Mouse (Mus musculus) neural tube, embryonic 13.5 days (tissue): ENCODE data around the gene Tamm41. TPM values are rescaled to one million over a fixed set of nuclear protein-coding genes. Genes with fewer than 3 reads are reported as not detected.

ENCODE experiments used
- ATAC-seq: fragments of 200-750 bp; cut with Nextera tagmentation; 2 replicates; pipeline ENCODE4 v1.8.0; 2017; ENCODE audit warnings: low read depth, mild to moderate bottlenecking, moderate TSS enrichment, moderate library complexity
- H3K27ac ChIP-seq: fragments of 300-500 bp; sonication (generic); replicated peaks from 2 replicates; pipeline ENCODE4 v1.5.1; 2015; ENCODE audit warnings: moderate library complexity, mild to moderate bottlenecking, inconsistent platforms
- H3K27me3 ChIP-seq: fragments of 300-500 bp; sonication (generic); 2 replicates; pipeline ENCODE4 v1.6.1; 2015; ENCODE audit warnings: mild to moderate bottlenecking, inconsistent platforms
- H3K36me3 ChIP-seq: fragments of 300-500 bp; sonication (generic); 2 replicates; pipeline ENCODE4 v1.6.1; 2015; ENCODE audit warnings: mild to moderate bottlenecking, inconsistent platforms
- H3K4me1 ChIP-seq: fragments of 300-500 bp; sonication (generic); replicated peaks from 2 replicates; pipeline ENCODE4 v1.6.1; 2015; ENCODE audit warnings: inconsistent platforms
- H3K4me2 ChIP-seq: fragments of 300-500 bp; sonication (generic); 2 replicates; pipeline ENCODE4 v1.6.1; 2015; ENCODE audit warnings: inconsistent platforms, mild to moderate bottlenecking, moderate library complexity
- H3K4me3 ChIP-seq: fragments of 300-500 bp; sonication (generic); 2 replicates; pipeline ENCODE4 v1.5.1; 2015; ENCODE audit warnings: mild to moderate bottlenecking, inconsistent platforms
- H3K9ac ChIP-seq: fragments of 300-500 bp; sonication (generic); 2 replicates; pipeline ENCODE4 v1.6.1; 2015; ENCODE audit warnings: moderate library complexity, mild to moderate bottlenecking, inconsistent platforms
- H3K9me3 ChIP-seq: fragments of 300-500 bp; sonication (generic); 2 replicates; pipeline ENCODE4 v1.6.1; 2016; ENCODE audit warnings: inconsistent platforms
- WGBS: fragments of 180-500 bp; shearing (Covaris S2); methylation state at CpG from one replicate; pipeline ENCODE4 v1.1.7; 2015; 5-methylcytosine and 5-hydroxymethylcytosine counted together
- polyA plus RNA-seq: library from polyadenylated mRNA; unstranded; fragments of >200 nt; fragmentation: Nextera tagmentation; extraction: Ambion mirVana; gene quantifications from 2 replicates; pipeline ENCODE4 v1.2.1, GENCODE M21; 2015

Gene Tamm41
- polyA plus RNA-seq, result 43.2 and 45.4 TPM in 2 replicates

DNA sequence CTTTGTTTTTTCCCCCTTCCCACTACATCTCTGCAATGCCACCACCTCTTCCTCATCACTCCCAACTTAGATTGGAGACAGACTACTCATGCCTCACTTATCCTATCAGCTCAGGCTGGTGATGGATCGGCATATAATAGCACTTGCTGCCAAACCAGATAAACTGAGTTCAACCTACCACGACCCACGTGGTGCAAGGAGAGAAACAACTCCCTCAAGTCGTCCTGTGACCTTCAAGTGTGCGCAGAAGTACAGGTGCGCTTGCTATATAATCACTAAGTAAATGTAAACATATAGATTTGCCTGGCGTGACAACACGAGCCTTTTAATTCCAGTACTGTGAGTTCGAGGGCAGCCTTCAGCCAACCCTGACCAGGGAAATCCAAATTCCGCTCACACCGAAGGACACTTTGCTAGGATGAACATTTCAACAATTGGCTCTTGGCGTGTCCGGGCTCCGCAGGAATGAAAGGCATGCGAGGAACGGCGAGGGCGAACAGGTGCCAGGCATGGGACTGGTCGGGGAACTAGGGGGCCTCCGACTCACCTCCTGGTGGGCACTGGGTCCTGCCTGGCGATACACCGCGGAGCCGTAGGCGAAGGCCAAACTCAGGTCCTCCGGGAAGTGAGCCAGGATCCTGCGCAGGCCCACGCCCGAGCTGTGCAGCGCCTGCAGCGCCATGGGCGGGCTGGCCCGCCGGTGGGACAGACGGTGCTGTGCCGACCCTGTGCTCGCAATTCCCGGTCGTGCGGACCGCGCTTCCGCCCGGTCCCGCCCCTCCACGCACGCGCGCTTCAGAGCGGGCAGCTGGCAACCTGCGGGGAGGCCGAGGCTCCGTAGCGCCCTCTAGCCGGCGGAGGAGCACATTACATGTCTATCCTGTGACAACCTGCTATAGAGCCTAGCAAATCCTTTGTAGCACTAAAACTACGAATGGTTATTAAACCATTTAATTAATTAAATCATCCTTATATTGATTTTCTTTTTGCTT, at the start of gene Tamm41:
Tamm41 (minus strand) TSS at position 774 of the 992 bp plus-strand sequence.
- Histone ChIP-seq H3K4me2 (peak within 1 kb of the TSS; percentile 70), H3K9me3 (no peaks in the 10 kb centered on the region), H3K9ac (peak within 1 kb of the TSS; percentile 88), H3K4me1 (peaks cover 21% of the 10 kb centered on the region), H3K4me3 (peak within 1 kb of the TSS; percentile 92), H3K27ac (no peak within 1 kb of the TSS), H3K36me3 (peaks cover 24% of the 10 kb centered on the region), H3K27me3 (no peaks in the 10 kb centered on the region)
- ATAC-seq, result peak; percentile 94
- WGBS, result 1% methylated on average over 57 of the region's 57 CpGs

DNA sequence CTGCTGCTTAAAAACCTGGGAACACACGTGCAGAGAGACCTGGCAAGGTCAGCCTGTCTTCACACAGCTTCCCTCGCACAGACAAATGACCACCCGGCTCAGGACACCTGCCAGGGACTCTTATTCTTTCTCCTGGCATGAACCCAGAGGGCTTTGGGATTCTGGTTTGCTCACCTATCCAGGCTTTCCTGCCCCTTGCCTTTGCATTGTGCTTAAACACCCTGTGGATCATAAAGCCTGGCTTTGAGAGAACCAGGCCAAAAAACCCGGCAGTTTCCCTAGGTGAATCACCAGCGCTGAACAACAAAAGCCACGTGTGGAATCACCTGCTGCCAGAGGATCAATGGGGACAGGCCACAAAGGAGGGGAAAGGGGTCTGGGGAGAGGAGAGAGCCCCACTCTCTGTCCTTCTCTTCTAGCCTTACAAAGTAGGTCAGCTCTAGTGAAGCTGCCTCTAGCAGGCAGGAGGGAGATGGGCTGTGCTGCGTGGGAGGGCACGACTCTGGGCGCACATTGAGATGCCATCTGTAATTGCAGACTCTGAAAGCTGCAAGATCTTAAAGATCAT, 47.7 kb upstream of the Tamm41 start:
- no peak for ATAC-seq

DNA sequence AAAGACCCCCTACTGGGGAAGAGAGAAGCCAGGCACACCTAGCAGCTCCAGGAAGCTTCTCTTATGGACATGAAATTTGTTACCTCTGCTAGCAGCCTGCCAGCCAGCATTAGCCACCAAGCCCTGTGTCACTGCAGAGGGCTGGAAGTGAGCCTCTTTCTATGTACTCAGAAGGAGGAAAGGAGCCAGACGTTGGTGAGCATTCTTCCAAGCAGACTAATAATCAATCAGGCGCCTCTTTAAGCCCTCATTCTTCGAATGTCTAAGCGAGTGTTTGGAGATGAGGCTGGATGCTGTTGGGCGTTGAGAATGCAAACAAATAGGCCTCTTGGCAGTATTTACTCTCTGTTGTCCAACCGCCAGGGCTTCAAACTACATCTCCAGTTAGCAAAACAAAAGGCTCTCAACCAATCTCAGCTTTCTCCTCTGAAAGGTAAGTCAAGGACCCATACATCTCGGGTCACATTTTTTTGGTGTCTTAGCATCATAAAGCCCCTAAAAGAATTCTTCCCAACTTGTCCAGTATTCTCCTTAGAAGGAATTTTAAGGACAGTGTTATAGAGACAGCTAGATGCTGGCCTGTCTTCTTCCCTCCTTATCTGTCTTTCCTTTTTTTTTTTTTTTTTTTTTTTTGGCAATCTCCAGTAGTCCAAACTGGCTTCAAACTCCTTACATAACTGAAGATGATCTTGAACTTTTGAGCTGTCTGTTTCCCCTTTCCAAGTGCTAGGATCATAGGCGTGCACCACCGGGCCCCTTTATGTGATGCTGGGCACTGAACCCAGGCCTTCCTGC, 39.3 kb upstream of the Tamm41 start:
- Histone ChIP-seq H3K4me1 (no peaks in the 10 kb centered on the region), H3K27me3 (no peaks in the 10 kb centered on the region), H3K36me3 (no peaks in the 10 kb centered on the region), H3K9me3 (no peaks in the 10 kb centered on the region), H3K27ac (no peak overlapping the region), H3K9ac (no peak overlapping the region), H3K4me2 (no peak overlapping the region), H3K4me3 (no peak overlapping the region)
- no peak for ATAC-seq
- WGBS, result 50% methylated on average over 9 of the region's 9 CpGs

More for the DNA sequence above, 47.7 kb upstream of the Tamm41 start:
- Histone ChIP-seq H3K4me1 (no peaks in the 10 kb centered on the region), H3K4me2 (no peak overlapping the region), H3K27ac (no peak overlapping the region), H3K4me3 (no peak overlapping the region), H3K36me3 (no peaks in the 10 kb centered on the region), H3K9ac (no peak overlapping the region), H3K27me3 (no peaks in the 10 kb centered on the region), H3K9me3 (no peaks in the 10 kb centered on the region)
- WGBS, result 58% methylated on average over 9 of the region's 9 CpGs

DNA sequence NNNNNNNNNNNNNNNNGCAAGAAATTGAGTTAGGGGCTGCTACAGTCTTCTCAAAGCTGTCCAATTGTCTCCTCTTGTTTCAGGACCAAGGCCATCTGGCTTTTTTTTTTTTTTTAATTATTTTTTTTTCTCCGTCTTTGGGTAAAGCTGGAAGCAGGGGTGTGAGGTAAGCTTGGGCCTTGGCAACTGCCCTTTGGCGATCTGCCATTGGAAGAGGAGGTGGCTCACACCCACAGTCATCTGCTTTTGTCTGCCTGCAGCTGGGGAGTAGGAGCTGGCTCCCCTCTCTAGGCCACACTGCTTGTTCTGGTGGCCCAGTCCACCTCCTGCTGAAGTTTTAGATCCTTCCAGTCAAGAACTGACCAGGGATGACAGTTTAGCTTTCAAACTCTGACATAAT, 34.3 kb upstream of the Tamm41 start:
- Histone ChIP-seq H3K4me2 (no peak overlapping the region), H3K27me3 (no peaks in the 10 kb centered on the region), H3K27ac (no peak overlapping the region), H3K36me3 (no peaks in the 10 kb centered on the region), H3K4me1 (no peaks in the 10 kb centered on the region; the same call in 1 of the 2 replicates), H3K4me3 (no peak overlapping the region), H3K9ac (no peak overlapping the region), H3K9me3 (no peaks in the 10 kb centered on the region)
- 62% methylated on average over 2 of the region's 2 CpGs for WGBS
- no peak for ATAC-seq

DNA sequence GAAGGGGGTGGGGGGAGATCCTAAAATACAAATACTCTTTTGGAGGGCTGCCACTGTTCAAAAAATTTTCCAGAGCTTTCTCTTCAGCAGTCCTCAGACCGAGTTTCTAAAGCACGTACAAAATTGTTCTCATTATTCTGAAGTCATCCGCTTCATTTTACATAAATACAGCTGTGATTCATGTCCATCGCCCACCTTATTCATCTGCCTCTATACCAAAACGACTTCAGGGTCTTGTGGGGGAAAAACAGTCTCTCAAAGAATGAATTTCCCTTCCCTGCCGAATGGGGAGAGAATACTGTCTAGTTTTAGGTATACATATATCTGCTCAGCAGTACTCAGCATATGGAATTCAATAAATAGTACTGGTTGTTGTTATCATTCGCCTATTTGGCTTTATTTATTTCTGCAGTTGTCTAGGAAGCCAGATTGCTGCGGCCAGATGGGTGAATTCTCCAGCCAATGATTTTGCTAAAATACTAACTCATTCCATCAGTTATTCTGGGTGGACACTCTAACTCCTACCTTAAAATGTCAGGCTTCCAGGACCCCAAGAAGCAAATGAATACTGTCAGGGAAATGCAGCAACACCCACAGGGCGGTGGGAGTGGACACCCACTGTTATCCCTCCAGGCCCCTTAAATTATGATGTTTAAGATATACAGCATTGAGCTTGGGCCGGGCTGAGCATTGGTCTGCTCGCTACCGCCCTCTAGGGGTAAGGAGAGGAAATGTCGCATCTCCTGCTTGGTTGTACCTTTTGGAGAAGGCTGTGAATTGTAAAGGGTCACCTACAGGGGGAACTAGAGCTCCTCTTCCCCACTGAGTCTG, 27.9 kb upstream of the Tamm41 start:
- no peak overlapping the region for H3K4me3 ChIP-seq
- H3K36me3 ChIP-seq, result no peaks in the 10 kb centered on the region
- no peaks in the 10 kb centered on the region; the same call in 1 of the 2 replicates for H3K4me1 ChIP-seq
- 43% methylated on average over 13 of the region's 13 CpGs for WGBS
- no peaks in the 10 kb centered on the region for H3K27me3 ChIP-seq
- no peaks in the 10 kb centered on the region for H3K9me3 ChIP-seq
- H3K9ac ChIP-seq, result no peak overlapping the region
- no peak overlapping the region for H3K4me2 ChIP-seq
- no peak overlapping the region for H3K27ac ChIP-seq
- no peak for ATAC-seq

DNA sequence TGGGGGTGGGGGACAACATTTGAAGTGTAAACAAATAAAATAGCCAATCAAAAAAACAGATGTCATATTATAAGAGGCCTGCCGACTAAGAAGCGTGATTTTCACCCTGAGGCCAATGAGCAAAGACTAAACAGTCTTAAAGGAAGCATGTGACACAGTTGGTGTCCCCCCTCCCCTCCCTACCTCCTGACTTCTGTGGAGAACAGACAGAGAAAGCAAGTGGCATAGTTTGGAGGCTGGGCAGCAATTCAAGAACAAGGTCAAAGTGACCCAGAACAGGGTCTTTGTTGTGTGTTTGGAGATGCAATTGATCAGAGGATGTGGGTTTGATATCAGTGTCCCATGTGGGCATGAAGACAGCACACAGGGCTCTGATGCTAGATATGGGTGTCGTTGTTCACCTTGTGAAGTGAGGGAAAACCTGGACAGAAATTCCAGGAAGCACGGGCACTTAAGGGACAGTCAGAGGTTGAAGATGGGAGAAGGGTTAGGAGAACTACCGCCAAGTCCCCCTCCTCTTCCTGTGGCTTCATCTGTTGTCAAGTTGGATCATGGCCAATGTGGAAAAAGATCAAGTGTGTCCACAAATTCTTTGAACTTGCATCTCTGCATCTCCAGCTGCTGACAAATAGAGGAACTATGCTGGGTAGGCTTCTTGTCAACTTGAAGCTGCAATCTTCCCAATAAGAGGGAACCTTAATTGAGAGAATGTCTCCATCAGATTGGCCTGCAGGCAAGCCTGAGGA, 25.1 kb upstream of the Tamm41 start:
- Histone ChIP-seq H3K27ac (no peak overlapping the region), H3K27me3 (no peaks in the 10 kb centered on the region), H3K4me1 (peaks cover 4% of the 10 kb centered on the region; the same call in 1 of the 2 replicates), H3K9me3 (no peaks in the 10 kb centered on the region), H3K4me2 (no peak overlapping the region), H3K9ac (no peak overlapping the region), H3K4me3 (no peak overlapping the region), H3K36me3 (no peaks in the 10 kb centered on the region)
- ATAC-seq, result no peak
- WGBS, result 77% methylated on average over 5 of the region's 5 CpGs

DNA sequence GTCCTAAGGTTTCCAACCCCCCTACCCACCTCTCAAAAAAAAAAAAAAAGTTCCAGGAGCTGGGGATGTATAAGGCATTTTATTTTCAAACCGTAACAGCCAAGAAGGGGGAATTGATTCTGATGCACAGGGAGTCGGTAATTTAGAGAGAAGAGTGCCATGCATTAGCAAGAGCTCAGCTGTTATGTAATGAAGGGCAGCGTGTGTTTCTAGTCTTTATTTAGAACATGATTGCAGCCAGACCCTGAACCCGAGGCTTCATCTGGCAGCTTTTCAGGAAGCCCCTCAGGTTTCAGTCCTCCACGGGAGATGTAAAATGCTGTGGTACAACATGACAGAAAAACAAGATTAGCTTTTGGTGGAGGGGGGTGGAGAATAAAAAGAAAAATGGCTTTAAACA, 21.6 kb upstream of the Tamm41 start:
- H3K4me3 ChIP-seq, result no peak overlapping the region
- peaks cover 19% of the 10 kb centered on the region for H3K4me1 ChIP-seq
- H3K36me3 ChIP-seq, result no peaks in the 10 kb centered on the region
- H3K9me3 ChIP-seq, result no peaks in the 10 kb centered on the region
- no peak overlapping the region for H3K4me2 ChIP-seq
- H3K27ac ChIP-seq, result peak overlapping the region; percentile 38; the same call in 1 of the 2 replicates
- WGBS, result 46% methylated on average over 5 of the region's 5 CpGs
- no peak overlapping the region for H3K9ac ChIP-seq
- no peaks in the 10 kb centered on the region for H3K27me3 ChIP-seq
- no peak for ATAC-seq

DNA sequence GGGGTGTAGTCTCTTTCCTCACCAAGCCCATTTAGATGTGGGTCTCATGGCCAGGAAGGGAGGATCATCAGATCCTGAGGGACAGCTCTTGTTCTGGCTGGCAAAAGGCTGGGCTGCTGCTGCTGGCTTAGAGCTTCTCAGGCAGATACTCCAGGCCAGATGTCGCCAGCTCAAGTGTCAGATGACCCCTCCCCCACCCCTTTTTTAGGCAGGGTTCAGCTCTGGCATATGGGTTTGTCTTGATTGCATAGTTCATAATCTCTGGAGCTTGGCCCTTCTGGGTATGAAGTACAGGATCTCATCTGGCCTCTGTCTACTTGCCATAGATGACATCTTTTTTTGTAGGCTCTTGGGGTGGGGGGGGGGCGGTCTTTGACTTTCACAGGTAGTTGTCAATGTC, 19.0 kb upstream of the Tamm41 start:
- Histone ChIP-seq H3K27ac (no peak overlapping the region), H3K4me1 (peaks cover 19% of the 10 kb centered on the region), H3K36me3 (no peaks in the 10 kb centered on the region), H3K9me3 (no peaks in the 10 kb centered on the region), H3K27me3 (no peaks in the 10 kb centered on the region), H3K4me3 (no peak overlapping the region), H3K4me2 (no peak overlapping the region), H3K9ac (no peak overlapping the region)
- WGBS, result 43% methylated on average over 2 of the region's 2 CpGs
- peak; percentile 19; the same call in 1 of the 2 replicates for ATAC-seq

DNA sequence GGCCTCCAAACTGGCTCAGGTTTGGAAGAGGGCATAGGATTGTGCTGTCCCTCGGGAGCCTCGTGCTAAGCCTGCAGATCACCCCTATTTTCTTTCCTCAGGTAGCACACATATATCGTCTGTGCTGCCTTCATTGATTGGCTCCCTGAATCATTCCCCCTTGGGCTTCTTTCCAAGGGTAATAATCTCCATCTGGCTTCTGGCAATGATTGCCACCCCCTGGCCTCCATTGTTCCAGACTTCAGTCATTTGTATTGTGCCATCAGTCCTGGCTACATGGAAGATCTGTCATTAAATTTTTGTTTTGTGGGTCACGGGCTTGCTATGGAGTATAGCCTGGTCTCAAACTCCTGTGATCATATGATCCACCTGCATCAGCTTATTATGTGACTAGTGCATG, 17.8 kb upstream of the Tamm41 start:
- no peak overlapping the region; the same call in 1 of the 2 replicates for H3K27ac ChIP-seq
- no peaks in the 10 kb centered on the region for H3K36me3 ChIP-seq
- no peak for ATAC-seq
- H3K9me3 ChIP-seq, result no peaks in the 10 kb centered on the region
- H3K27me3 ChIP-seq, result no peaks in the 10 kb centered on the region
- H3K9ac ChIP-seq, result no peak overlapping the region
- 70% methylated on average over 4 of the region's 4 CpGs for WGBS
- H3K4me1 ChIP-seq, result peaks cover 19% of the 10 kb centered on the region
- no peak overlapping the region for H3K4me2 ChIP-seq
- no peak overlapping the region for H3K4me3 ChIP-seq

DNA sequence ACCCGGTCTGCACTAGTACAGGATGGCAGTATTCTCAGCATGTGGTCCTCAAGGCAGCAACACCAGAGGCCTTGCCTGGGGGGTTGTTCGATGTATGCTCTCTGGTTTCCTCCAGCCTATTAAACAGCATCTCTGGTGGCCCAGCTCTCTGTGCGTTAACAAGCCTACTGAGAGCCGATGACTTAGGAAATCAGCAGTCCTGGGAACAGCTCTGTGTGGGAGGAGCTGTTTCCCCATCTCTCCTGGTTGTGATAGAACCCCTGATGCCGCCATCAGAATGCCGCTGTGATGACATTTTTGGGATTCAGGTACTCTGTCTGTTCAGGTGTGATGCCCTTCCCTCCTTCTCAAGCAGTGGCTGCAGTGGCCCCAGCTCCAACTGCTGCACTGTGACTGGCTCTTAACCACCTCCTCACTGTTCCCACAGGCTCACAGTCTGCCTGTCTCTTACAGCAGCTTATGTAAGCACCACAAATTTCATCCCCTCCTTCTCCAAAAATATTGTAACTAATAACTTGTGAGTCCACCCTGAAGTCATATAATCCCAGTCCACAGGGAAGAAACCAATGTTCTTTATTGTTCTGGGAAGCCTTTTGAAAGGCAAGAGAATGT, 14.0 kb upstream of the Tamm41 start:
- Histone ChIP-seq H3K27ac (no peak overlapping the region), H3K4me1 (peaks cover 8% of the 10 kb centered on the region; the same call in 1 of the 2 replicates), H3K27me3 (no peaks in the 10 kb centered on the region), H3K9ac (no peak overlapping the region), H3K4me3 (no peak overlapping the region), H3K9me3 (no peaks in the 10 kb centered on the region), H3K36me3 (no peaks in the 10 kb centered on the region), H3K4me2 (no peak overlapping the region)
- 55% methylated on average over 6 of the region's 6 CpGs for WGBS
- ATAC-seq, result no peak
